Mouse (Mus musculus): ENCODE measurements at regions not wholly inside any gene's neighbourhood (a gene's known extent, or its start where the extent isn't known, plus 50 kb on each side); places are given as distances from the start of the nearest gene placed in this dataset.

DNA sequence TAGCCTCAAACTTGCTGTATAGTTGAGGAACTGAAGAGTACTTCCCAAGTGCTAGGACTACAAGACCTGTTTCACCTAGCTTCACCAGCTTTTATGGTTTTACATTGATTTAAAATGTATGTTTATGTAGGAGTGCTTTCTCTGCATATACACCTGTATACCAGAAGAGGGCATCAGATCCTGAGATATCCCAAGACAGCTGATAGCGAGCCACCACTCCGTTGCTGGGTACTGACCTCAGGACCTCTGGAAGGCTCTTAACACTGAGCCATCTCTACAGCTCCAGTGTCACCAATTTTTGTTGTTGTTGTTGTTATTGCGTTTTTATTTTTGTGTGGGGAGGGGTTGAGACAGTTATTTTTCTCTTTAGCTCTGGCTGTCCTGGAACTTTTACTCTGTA is 55.9 kb upstream of the Ddx3x start:
- ATAC-seq (ENCODE audit: low FRiP score) = peak; percentile 50; the same call in 1 of the 2 replicates
- WGBS = 4% methylated on average over 3 of the region's 3 CpGs
- no peak overlapping the region for H3K27ac ChIP-seq
- H3K4me2 ChIP-seq (replicated peaks) = no peak overlapping the region
- no peak overlapping the region for H3K9ac ChIP-seq
- H3K36me3 ChIP-seq = no peaks in the 10 kb centered on the region
- H3K27me3 ChIP-seq = peaks cover 21% of the 10 kb centered on the region
- H3K4me3 ChIP-seq = no peak overlapping the region
- H3K9me3 ChIP-seq (replicated peaks) = no peaks in the 10 kb centered on the region
- no peaks in the 10 kb centered on the region for H3K4me1 ChIP-seq

- no peaks in the 10 kb centered on the region for H3K9me3 ChIP-seq (replicated peaks)
- peaks cover 13% of the 10 kb centered on the region; the same call in 1 of the 2 replicates for H3K27me3 ChIP-seq
- no peaks in the 10 kb centered on the region for H3K36me3 ChIP-seq
- H3K4me1 ChIP-seq = no peaks in the 10 kb centered on the region
- WGBS = 83% methylated on average over 3 of the region's 3 CpGs
- no peak overlapping the region for H3K27ac ChIP-seq
- no peak overlapping the region for H3K4me2 ChIP-seq (replicated peaks)
- no peak for ATAC-seq (ENCODE audit: low FRiP score)
- no peak overlapping the region for H3K9ac ChIP-seq
- H3K4me3 ChIP-seq = no peak overlapping the region
These were observed 54.3 kb upstream of the Ddx3x start for GRCm38 (mm10) chrX:13226429-13226828.

- Histone ChIP-seq H3K4me1 (no peaks in the 10 kb centered on the region), H3K27ac (peak overlapping the region; percentile 80), H3K27me3 (peaks cover 12% of the 10 kb centered on the region), H3K4me2 (replicated peaks) (peak overlapping the region; percentile 49), H3K9me3 (replicated peaks) (no peaks in the 10 kb centered on the region), H3K36me3 (no peaks in the 10 kb centered on the region), H3K4me3 (peak overlapping the region; percentile 30), H3K9ac (0 out of 2 replicates have a peak overlapping the region, but pooled peaks have one; percentile 38)
- peak; percentile 39 for ATAC-seq (ENCODE audit: low FRiP score)
- 32% methylated on average over 8 of the region's 8 CpGs for WGBS
These were observed 50.7 kb upstream of the Ddx3x start for GRCm38 (mm10) chrX:13229891-13230614.

GRCm38 (mm10) chrX:13230615-13231179 is 50.1 kb upstream of the Ddx3x start:
- peak; percentile 97 for ATAC-seq (ENCODE audit: low FRiP score)
- Histone ChIP-seq H3K4me3 (peak overlapping the region; percentile 30), H3K9ac (peak overlapping the region; percentile 38; the same call in 1 of the 2 replicates), H3K27ac (peak overlapping the region; percentile 85), H3K9me3 (replicated peaks) (no peaks in the 10 kb centered on the region), H3K27me3 (peaks cover 16% of the 10 kb centered on the region), H3K36me3 (no peaks in the 10 kb centered on the region), H3K4me2 (replicated peaks) (peak overlapping the region; percentile 49), H3K4me1 (no peaks in the 10 kb centered on the region)
- 8% methylated on average over 17 of the region's 17 CpGs for WGBS

Data from hindbrain, embryonic 12.5 days (tissue).